Mouse (Mus musculus) lung, postnatal 36 days (tissue): ENCODE measurements around the gene Bin2.

Source experiments
- DNase-seq: peaks from one replicate; pipeline ENCODE4 v3.0.0; 2022; ENCODE audit warnings: mixed read lengths

The Bin2 gene

DNA sequence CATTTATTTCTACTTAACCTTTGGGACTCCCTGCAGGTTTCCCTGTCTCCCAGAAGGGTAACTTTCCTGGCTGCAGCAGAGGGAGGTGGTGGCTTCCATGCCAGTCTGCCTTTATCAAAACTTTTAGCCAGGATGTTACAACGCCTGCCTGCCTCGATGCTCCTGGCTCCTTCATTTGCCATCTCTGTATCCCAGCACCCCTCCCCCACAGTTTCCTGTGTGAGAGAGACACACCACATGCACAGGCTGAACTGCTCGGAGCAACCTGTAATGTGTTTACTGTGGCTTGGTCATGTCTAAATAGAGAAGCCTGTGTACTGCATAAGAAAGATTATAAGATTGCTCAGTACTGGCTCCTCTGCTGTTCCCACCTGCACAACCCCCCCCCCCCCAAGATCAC is 11.0 kb upstream of the Bin2 start:
- no peak for DNase-seq

DNA sequence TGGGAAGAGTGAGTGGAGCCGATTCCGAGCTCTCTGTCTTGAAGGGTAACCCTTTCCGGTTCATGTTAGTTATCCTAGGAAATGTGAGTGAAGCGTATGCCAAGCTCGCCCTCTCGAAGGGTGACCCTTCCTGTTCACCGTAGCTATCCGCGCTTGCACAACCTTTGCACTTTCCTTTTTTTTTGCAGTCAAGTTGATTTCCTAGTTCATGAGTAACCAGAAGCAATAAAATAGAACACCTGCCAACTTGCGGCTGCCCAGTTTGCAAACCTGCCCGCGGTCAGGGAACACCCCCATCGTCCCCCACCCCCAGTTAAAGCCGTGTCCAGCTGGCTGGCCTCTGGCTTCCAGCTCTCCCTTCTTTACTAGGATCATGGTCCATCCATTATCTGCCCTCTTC is 9.7 kb upstream of the Bin2 start:
- peak; percentile 56 for DNase-seq

DNA sequence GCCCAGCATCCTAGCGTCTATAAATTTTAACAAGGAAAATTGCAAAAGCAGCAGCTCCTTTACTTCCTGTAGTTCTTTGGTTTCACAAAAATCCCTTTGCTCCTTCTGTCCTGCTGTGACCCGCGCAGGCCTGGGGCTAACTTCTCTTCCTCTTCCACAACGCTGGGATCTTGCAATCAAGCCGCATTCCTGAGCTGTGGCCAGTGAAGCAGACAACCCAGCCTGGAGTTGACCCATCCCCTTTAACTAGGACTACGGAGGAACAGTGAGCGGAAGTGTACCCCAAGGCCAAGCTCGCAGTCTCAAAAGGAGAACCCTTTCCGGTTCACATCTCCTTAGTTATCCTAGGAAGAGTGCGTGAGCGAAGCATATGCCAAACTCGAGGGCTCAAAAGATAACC is 9.2 kb upstream of the Bin2 start:
- peak; percentile 56 for DNase-seq

DNA sequence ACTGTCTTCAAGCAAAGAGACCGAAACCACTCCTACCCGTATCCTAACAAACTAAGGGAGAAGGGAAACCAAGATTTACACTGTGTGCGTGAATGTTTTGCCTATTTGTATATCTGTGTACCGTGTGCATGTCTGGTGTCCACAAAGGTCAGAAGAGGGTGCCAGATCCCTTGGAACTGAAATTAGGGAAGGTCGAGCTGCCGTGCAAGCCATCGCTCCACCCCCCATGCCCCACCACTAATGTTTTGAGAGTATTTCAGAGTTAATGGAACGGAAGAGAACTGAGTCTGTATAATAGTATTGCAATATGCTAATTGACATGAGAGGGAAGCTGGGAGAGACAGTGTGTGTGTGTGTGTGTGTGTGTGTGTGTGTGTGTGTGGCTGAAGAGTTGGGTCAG is 8.3 kb upstream of the Bin2 start:
- no peak for DNase-seq

DNA sequence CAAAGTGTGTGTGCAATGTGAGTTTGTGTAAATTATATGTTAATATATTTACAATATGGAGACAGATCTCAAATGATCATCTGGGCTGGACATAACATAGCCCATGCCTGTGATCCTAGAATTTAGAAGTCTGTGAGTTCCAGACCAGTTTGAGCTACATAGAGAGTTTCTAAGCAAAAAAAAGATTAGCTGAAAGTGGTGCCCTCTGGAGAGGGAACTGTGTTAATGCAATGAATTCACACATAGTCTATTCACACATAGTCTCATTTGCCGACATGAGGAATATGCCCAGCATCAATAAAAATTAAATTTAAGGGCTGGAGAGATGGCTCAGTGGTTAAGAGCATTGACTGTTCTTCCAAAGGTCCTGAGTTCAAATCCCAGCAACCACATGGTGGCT is 7.2 kb upstream of the Bin2 start:
- DNase-seq = no peak

DNA sequence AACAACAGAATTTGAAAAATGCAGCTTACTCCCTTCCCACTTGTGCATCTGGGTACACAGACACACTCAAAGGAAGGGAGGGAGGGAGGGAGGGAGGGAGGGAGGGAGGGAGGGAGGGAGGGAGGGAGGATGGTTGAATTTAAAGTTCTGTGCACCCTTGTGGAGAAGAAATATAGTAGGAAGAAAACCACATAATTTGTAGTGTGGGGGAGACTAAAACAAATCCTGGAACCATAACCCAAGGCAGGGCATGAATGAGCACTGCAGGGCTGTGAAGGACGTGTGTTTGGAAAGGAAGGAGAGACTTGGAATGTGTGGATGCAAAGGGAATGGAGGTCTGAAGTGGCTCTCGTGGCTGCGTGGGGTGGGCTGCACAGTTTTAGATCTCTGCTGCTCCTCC is 6.1 kb upstream of the Bin2 start:
- DNase-seq = no peak

DNA sequence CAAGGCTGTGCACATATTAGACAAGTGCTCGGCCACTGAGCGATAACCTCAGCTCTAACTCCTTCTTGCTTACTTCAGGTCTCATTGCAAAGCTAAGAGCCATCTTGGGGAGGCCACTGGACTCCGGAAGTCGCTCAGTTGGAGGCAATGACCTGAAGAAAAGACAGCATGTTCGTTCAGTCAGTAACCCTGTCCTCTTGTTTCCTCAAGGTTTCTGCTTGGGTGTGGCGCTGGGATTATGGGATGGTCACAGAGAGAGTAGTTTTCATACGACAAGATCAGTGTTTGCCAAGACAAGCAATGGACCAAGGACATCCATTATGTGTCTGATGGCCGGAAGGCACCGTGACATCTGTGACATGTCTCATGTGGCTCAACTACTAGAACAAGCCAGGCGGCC is 5.2 kb upstream of the Bin2 start:
- DNase-seq = no peak

DNA sequence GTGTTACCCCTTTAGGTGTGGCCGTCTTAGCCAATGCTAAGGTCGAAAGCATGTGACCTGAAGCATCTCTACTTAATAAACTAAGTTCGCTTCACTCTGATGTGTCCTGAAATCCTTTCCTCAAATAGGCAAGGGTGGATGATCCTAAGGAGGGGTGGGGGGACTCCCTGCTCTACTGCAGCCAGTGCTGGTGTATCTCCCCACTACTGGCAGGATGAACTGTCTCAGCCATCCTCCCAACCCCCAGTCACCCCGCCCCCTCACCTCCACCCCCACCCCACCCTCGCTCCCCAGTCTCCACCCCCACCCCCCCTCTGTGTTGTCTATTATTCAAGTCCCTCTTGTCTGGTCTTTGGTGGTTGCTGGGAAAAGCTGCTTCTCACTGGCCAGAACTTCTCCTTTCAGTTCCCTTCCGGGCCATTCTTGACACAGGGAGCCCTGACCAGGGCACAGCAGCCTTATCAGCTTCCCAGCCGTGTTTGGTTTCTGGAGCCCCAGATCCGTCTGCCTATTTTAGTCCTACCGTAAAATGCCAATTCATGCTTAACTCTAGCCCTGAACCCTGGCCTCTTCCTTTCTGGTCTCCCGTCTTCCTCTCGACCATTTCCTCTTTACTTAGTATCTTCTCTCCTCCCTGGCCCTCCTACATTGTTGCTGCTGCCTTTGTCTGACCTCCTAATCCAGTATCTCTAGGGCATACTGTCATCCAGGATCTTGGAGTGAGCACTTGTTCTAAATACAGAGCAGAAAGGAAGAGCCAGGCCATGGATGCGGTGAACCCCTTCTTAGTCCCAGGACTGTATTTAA is 4.4 kb upstream of the Bin2 start:
- DNase-seq = no peak

DNA sequence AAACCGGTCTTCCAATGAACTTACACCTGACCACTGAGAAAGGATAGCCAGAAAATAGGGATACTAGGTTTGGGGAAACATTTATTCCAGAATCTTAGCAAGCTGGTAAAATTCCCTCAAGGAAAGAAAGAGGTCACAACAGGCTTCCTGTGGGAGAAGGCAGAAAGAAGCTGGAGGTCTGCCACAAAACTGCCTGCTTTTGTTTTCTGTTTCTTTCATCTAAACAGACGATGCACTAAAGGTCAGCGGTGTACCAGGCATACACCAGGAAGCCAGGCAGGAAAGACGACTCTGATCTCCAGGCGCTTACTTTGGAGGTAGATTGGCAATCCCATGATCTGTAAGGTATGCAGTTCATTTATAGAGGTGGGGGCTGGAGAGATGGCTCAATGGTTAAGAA is 1.5 kb upstream of the Bin2 start:
- DNase-seq = no peak

DNA sequence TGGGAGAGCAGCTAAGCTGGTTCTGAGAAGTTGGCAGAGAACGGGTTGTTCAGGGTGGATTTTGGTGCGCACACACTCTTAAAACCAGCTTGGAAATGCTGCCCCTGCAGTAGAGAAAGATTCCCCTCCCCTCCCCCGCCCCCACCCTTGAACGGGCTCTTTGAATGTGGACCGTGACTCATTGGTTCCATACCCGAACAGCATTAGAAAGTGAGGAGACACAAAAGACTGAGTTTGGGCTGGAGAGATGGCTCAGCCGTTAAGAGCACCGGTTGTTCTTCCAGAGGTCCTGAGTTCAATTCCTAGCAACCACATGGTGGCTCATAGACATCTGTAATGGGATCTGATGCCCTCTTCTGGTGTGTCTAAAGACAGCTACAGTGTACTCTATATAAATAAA is 651 bp upstream of the Bin2 start:
- no peak for DNase-seq

DNA sequence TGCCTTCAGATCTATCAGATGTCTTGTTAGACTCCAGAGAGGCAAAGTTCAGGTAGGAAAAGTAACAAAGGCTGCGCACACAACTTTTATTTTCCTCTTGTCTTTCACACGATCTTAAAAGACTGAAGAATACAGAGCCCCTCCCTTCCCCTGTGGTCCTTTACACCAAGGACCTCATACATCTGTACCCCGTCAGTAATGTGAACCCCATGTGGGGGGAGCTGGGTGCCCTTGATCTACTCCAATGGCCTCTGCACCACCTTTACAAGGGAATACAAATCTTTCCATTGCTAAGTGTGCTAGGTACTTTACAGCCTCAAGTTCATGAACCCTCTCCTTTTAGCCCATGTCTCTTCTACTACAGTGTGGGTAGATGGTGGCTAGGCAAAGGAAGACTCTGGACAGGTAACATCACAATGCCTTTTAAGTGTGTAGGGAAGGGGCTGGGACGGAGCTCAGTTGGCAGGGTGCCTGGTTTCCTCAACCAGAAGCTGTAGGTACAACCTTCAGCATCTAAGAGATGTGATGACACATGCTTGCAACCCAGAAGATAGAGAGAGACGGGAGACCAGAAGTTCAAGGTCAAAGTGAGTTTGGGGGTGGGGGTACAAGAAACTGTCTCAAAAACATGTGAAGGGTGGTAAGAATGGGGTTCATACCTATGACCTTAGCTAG is 1.3 kb downstream of the Bin2 start:
- no peak for DNase-seq

DNA sequence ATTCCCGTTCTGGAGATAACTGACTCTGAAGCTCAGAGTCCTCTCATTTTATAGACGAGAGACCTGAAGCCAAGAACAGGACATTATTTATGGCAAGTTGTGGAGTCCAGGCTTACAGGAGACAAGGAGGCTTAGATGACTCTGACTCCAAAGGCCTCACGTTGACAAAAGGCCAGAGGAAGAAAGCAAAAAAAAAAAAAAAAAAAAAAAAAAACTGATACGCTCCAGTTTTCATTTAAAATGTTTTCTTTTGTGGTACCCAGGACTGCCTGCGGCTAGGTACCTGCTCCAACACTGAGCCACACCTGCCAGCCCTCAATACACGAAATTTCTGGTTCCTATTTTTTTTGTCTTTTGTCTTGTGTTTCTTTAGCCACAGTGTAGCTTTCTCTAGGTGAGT is 1.9 kb downstream of the Bin2 start:
- DNase-seq = no peak

DNA sequence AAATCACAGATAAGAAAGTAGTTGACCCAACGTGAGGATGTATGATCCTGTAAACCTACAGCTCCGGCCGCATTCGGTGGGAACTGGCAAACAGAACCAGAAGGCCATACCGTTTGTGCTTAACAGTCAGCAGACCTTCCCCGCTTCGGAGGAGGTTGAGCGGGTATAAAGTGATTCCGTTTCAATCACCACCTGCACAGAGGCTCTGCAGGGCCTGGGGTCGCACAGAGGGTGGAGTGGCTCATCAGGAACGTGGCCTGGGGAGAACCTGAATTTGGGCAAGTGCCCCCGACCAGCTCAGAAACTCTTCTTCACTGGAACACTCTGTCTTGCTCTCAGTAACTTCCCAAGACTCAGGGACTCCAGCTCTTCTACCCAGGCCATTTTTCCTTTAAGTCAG is 2.5 kb downstream of the Bin2 start:
- no peak for DNase-seq

DNA sequence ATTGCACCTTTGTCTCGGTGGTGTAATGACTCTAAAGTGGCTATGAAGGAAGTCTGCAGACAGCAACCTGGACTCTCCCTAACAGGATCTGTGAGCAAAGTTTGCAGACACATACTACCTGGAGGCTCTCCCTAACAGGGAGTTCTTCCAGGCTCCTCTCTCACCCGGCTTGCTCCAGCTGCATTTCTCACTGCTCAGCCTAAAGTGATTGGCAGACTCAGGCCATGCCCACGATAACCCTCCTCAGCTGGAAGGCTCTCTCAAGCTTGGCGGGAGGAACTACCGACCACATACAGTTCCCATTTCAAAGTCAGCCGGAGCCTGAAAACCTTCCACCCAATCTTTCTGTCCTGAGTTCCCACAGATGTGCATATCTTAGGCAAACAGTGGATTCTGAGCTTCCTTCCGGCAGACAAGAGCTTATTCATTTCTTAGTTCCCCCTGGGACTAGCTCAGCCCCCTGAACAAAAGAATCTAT is 3.1 kb downstream of the Bin2 start:
- peak; percentile 48 for DNase-seq

DNA sequence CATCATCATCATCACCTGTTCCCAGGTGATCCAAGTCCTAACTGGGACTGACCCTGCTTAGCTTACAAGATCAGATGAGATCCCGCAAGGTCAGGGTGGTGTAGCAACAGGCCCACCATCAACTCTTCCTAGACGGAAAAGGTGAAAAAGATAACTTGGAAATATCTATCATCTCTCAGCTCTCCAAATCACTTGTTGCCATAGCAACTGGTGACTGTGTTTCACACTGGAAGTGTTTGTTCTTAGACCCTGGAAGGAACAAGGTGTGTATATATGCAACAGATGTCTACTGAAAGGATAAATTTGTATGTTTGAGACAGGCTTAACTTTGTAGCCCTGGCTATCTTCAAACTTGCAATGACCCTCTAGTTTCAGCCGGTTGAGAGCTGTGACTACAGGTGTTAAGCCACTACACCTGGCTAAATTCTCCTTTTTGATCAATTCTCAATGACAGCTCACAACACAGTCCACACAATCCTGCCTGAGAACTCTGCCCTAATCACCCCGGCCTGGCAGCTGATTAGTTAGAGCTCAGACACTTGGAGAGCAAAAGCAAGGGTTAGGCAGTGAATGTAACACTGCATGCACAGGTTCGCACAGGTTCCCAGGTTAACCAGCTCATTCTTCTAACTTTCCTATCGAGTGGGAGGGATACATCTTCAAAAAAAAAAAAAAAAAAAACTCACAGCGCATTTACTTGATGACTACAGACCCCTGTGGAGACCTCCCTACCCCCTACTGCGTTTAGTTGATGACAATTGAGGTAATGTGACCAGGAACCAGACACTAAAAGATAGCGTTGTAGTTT is 3.7 kb downstream of the Bin2 start:
- DNase-seq = no peak

DNA sequence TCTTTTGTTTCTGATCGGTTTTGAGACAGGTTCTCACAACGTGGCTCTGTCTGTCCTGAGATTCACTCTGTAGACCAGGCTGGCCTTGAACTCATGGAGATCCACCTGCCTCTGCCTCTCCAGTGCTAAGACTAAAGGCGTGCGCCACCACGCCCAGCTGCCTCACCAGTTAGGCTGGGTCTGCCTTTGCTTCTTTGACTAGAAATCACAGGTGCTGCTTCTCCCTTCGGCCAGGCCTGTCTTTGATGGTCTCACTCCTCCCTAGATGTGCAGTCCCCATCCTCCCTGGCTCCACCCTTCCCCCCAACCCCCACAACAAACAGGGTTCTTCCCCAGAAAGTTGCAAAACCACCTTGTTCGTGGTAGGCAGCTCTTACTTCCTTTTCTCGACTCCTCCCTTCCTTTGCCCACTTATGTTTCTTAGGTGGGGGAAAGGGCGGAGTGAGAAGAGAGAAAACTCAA is 4.5 kb downstream of the Bin2 start:
- peak; percentile 69 for DNase-seq

DNA sequence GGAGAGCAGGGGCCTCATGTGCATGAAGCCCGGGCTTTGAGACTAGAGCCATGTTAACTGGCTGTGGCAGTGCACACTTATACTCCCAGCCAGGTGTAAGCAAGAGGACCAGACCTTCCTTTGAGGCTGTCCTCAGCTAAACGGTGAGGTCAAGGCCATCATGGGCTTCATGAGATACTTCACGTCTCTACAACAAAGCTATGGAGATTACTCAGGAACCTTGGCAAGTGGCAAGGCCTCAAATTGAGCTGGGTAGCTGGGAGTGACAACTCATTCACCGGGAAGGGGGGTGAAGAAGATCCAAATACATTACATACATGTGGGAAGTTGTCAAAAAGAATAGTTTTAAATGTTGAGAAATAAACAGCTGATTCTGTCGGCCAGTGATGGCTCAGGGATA is 8.5 kb downstream of the Bin2 start:
- no peak for DNase-seq

DNA sequence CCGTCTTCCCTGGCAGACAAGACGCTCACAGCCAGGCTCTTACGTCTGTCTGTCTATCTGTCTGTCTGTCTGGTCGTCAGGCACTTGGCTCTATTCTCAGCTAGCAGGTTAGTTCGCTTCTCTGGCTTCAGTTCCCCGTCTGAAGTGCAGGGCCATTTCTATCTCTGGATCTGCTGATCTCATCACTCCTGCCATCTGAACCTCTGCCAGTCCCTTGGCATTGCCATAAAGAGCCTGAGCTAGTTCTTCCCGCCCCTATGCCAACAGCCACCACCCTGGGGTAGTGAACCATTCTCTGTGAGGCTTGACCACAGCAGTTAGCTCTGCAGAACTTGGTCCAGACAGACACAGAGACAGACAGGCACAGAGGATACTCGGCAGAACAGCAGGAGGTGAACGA is 9.0 kb downstream of the Bin2 start:
- DNase-seq = no peak

DNA sequence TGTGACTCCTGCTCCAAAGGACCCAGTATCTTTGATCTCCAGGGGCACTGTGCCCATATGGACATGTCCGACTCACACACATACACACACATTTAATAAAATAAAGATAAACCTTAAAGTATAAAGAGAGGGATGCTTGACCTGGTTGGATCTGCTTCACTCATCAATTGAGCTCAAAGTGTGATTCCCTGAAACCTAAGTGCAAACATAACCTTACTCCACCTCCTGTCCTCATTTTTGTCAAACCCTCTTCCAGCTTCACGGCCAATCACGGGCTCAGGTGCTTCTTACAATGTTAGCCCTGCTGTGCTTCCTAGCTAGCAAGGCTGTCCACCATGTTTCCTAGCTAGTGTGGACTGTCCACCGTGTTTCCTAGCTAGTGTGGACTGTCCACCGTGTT is 14.2 kb downstream of the Bin2 start:
- no peak for DNase-seq

DNA sequence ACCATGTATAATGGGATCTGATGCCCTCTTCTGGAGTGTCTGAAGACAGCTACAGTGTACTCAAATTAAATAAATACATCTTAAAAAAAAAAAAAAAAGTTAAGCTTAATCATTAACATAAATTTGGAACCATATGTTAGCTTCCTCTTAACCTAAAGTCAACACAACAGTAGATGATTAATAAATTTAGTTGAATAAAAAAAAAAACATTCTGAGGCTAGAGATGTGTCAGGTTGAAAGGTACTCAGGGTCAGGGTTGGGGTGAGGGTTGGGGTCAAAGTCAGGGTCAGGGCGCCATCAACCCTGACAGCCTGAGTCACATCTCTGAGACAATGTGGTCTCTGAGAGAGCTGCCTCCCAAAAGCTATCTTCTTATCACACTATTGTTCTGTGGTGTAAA is 15.1 kb downstream of the Bin2 start:
- DNase-seq = no peak

DNA sequence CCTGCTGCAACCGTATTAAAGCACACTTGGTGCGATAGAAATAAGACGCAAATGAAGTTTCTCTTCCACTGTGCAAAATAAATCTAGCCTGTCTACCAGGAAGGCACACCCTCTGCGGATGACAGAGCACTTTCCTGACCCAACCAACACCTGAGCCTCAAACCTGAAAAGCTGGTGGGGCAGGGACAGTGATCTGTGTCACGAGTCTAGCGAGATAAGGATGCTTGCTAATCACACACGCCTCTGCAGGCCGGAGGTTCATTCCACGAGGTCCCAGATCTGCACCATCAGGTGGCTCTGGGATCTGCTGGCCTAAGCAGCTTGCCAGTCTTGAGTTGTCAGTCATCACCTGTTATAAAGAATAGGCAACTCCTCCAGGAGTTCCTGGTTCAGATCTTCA is 17.7 kb downstream of the Bin2 start:
- DNase-seq = no peak

DNA sequence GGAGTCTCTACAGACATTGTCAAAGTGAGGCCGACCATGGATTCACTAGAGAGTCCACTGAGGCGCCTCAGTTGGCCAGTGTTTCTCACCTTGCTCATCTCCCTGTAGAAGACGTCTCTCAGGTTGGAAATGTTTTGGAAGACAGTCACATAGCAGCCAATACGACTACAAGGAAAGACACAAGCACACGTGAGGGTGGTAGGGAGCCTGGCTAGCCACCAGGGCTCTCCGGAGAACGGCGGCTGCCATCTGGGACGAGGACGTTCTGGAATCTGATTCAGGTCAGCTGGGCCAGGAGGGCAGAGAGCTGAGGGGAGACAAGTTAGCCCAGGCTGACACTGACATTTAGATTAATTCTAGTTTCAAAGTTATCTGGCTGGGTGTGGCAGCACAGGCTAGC is 19.2 kb downstream of the Bin2 start:
- no peak for DNase-seq

DNA sequence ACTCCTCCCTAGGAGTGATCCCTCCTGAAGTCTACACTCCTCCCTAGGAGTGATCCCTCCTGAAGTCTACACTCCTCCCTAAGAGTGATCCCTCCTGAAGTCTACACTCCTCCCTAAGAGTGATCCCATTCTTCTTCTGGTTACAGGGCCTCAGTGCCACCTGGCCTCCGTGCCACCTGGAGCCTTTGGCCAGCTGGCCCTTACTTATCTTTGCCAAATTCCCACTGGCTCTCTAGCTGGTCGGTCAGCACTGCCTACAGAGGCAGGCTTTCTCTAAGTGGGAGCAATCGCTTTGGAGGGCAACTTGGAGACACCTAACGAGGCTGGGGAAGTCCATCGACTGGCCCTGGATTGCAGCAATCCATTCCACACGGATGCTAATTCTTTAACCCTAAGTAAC is 23.2 kb downstream of the Bin2 start:
- no peak for DNase-seq

DNA sequence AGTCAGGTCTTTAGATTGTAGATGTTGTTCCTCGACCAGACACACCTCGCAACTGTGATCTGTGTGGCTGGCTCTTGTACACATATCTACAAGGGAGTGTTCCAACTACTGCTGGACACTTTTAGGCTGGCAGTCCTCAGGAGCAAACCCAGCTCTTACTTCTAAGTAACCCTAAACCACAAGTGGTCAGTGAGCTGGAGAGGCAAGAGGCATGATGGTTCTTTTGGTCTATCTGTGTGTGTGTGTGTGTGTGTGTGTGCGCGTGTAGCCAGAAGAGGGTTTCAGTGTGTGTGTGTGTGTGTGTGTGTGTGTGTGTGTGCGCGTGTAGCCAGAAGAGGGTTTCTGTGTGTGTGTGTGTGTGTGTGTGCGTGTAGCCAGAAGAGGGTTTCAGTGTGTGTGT is 26.9 kb downstream of the Bin2 start:
- no peak for DNase-seq
